Mouse (Mus musculus): ENCODE results near the gene Prkrip1.

The Prkrip1 gene

GRCm38 (mm10) chr5:136198474-136199391, at the start of gene Prkrip1:
Prkrip1 (minus strand) TSS chr5:136198963.
- peak; percentile 96 for DNase-seq

- peak; percentile 40 for DNase-seq
Measured at GRCm38 (mm10) chr5:136248441-136248840, 49.7 kb upstream of the Prkrip1 start.

GRCm38 (mm10) chr5:136246452-136246838, 47.7 kb upstream of the Prkrip1 start, which contains the start of gene Sh2b2:
Sh2b2 (minus strand) TSS chr5:136246556.
- DNase-seq, result no peak

GRCm38 (mm10) chr5:136245541-136246451, 47.0 kb upstream of the Prkrip1 start:
- DNase-seq, result no peak

GRCm38 (mm10) chr5:136244762-136245540, 46.2 kb upstream of the Prkrip1 start:
- DNase-seq, result peak; percentile 86

GRCm38 (mm10) chr5:136243851-136244761, 45.3 kb upstream of the Prkrip1 start:
- DNase-seq, result peak; percentile 50

- DNase-seq, result peak; percentile 56
Measured at GRCm38 (mm10) chr5:136241161-136241560, 42.4 kb upstream of the Prkrip1 start.

- DNase-seq, result peak; percentile 32
Measured at GRCm38 (mm10) chr5:136240381-136240780, 41.6 kb upstream of the Prkrip1 start.

- no peak for DNase-seq
Measured at GRCm38 (mm10) chr5:136237607-136238006, 38.8 kb upstream of the Prkrip1 start.

GRCm38 (mm10) chr5:136236611-136237010, 37.8 kb upstream of the Prkrip1 start:
- no peak for DNase-seq

GRCm38 (mm10) chr5:136230348-136231035, 31.7 kb upstream of the Prkrip1 start:
- DNase-seq, result no peak

GRCm38 (mm10) chr5:136226246-136226876, 27.6 kb upstream of the Prkrip1 start:
- no peak for DNase-seq

- DNase-seq, result no peak
Measured at GRCm38 (mm10) chr5:136218585-136218984, 19.8 kb upstream of the Prkrip1 start.

- DNase-seq, result no peak
Measured at GRCm38 (mm10) chr5:136217932-136218381, 19.2 kb upstream of the Prkrip1 start.

GRCm38 (mm10) chr5:136217004-136217665, 18.4 kb upstream of the Prkrip1 start:
- DNase-seq, result peak; percentile 34

- DNase-seq, result no peak
Measured at GRCm38 (mm10) chr5:136215958-136216357, 17.2 kb upstream of the Prkrip1 start.

- no peak for DNase-seq
Measured at GRCm38 (mm10) chr5:136215211-136215610, 16.4 kb upstream of the Prkrip1 start.

GRCm38 (mm10) chr5:136213716-136214115, 15.0 kb upstream of the Prkrip1 start:
- no peak for DNase-seq

- no peak for DNase-seq
Measured at GRCm38 (mm10) chr5:136212716-136213115, 14.0 kb upstream of the Prkrip1 start.

All from thymus, postnatal 4 days (tissue).